Mouse (Mus musculus) bone marrow, adult 2 months (tissue): ENCODE measurements at regions not wholly inside any gene's neighbourhood (a gene's known extent, or its start where the extent isn't known, plus 50 kb on each side); places are given as distances from the start of the nearest gene placed in this dataset.

Source experiments
- CTCF ChIP-seq: fragments of 200-500 bp; IDR thresholded peaks from 2 replicates; pipeline ENCODE4 v1.5.1; 2011; ENCODE audit warnings: low read length, control low read depth; ENCODE audit not compliant: control insufficient read depth, insufficient read depth
- POLR2A ChIP-seq: fragments of 200-500 bp; IDR thresholded peaks from 2 replicates; pipeline ENCODE4 v1.6.1; 2011; ENCODE audit warnings: low read depth, mild to moderate bottlenecking, control low read depth, low read length, borderline replicate concordance; ENCODE audit not compliant: control insufficient read depth

DNA sequence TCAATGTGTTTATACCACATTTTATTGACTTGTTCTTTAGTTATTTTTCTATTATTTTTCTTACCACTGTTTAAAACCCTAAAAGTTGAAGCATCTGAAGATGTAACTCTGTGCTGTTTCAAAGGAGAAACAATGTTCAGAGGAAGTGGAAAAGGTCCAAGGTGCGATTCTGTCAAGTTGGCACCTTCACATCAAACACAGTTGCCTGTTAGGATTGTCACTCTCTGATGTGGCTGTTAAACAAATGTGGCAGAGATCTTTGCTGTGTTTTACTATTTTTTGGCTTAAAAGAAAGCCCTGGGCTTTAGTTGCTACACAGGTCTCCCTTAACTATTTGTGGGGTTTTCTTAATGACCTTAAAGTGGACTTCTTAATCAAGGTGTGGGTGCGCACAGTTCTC, 190.2 kb upstream of the Cxcr4 start:
- TF ChIP-seq CTCF (no peak), POLR2A (no peak)
